Mouse (Mus musculus): ENCODE measurements around the gene Mfap5.
"Not testable (repeated sequence)": the region's sequence is repeated elsewhere in the genome, so short reads cannot be mapped to it uniquely, and the experiment has no call there.

Mfap5 gene

GRCm38 (mm10) chr6:122560427-122560826 is 54.8 kb downstream of the Mfap5 start:
- in situ Hi-C loops (cut with MboI, MseI): loop anchor here (10.0 kb wide), 1 partner anchor 156 kb away; no protein-coding TSS in a partner anchor

GRCm38 (mm10) chr6:122561005-122561404 is 55.4 kb downstream of the Mfap5 start:
- in situ Hi-C loops (cut with MboI, MseI): loop anchor here (10.0 kb wide), 1 partner anchor 156 kb away; no protein-coding TSS in a partner anchor

GRCm38 (mm10) chr6:122562463-122562862 is 56.8 kb downstream of the Mfap5 start:
- in situ Hi-C loops (cut with MboI, MseI): loop anchor here (10.0 kb wide), 1 partner anchor 158 kb away; no protein-coding TSS in a partner anchor

GRCm38 (mm10) chr6:122565070-122565784 is 59.6 kb downstream of the Mfap5 start:
- in situ Hi-C loops (cut with MboI, MseI): loop anchor here (10.0 kb wide), 1 partner anchor 160 kb away; no protein-coding TSS in a partner anchor

GRCm38 (mm10) chr6:122569113-122569512 is 63.5 kb downstream of the Mfap5 start:
- in situ Hi-C loops (cut with MboI, MseI): loop anchor here (10.0 kb wide), 1 partner anchor 164 kb away; no protein-coding TSS in a partner anchor

- in situ Hi-C loops (cut with MboI, MseI): loop anchor here (10.0 kb wide), 1 partner anchor 165 kb away; no protein-coding TSS in a partner anchor
Measured at GRCm38 (mm10) chr6:122569762-122570161, 64.1 kb downstream of the Mfap5 start.

- in situ Hi-C loops (cut with MboI, MseI): no loop called here
Measured at GRCm38 (mm10) chr6:122570695-122571616, 65.3 kb downstream of the Mfap5 start.

- in situ Hi-C loops (cut with MboI, MseI): no loop called here
Measured at GRCm38 (mm10) chr6:122571617-122571959, 65.9 kb downstream of the Mfap5 start.

- in situ Hi-C loops (cut with MboI, MseI): not testable (repeated sequence)
Measured at GRCm38 (mm10) chr6:122575037-122575436, 69.4 kb downstream of the Mfap5 start.

- in situ Hi-C loops (cut with MboI, MseI): no loop called here
Measured at GRCm38 (mm10) chr6:122577030-122577429, 71.4 kb downstream of the Mfap5 start.
